Mouse (Mus musculus) gastrocnemius, adult 18-20 months (tissue): ENCODE data around the gene Atad5. TPM values are rescaled to one million over a fixed set of nuclear protein-coding genes. Genes with fewer than 3 reads are reported as not detected.
"Not testable (repeated sequence)": the region's sequence is repeated elsewhere in the genome, so short reads cannot be mapped to it uniquely, and the experiment has no call there.

Experiments
- DNase-seq: peaks from one replicate; pipeline ENCODE4 v3.0.0; 2021; ENCODE audit warnings: low spot score
- long read RNA-seq, 2 experiments: library from polyadenylated mRNA; stranded (forward); transcript quantifications; one replicate each; pipeline ENCODE4 v2.0.0; 2021
- total RNA-seq, 2 experiments: library from RNA; stranded (reverse); gene quantifications; 2 replicates each; pipeline ENCODE4 v1.2.3; 2021

Atad5 gene
- total RNA-seq: under 1 TPM; 0.64 to 0.78 TPM
- long read RNA-seq, experiment 1: 0 reads
- long read RNA-seq, experiment 2: 0 reads

DNA sequence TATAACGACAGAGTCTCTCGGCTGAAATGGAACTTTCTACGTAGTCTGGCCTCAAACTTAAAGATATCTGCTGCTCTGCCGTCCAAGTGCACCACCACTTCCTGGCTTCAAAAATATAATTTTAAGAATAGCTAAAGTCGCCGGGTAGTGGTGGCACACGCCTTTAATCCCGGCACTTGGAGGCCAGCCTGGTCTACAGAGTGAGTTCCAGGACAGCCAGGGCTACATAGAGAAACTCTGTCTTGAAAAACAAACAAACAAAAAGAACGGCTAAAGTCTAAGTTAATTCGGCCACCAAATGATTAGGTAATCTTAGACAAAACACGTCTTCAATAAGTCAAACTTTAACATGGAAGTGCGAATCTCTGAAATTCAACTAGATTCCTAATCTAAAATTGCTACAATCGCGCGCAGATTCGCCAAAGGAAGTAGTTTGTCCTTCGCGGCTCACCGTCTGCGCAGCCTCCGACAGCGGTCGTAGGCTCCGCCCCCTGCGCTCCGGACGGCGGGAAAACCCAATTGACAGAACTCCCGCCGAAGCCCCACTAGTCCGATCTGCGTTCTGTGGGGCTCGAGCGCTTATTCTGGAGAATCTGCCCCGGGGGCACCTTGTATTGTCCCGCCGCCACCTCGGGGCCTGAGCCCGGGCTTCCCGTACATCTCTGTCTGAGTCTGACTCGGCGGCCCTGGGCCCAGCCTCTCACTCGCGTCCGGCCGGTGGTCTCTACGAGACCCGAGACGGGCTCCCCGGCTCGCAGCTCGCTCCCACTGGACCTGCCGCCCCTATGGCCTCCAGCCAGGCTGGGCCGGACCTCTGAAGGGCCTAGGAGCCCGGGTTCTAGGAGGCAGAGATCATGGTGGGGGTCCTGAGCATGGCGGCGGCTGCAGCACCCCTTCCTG is at the start of gene Atad5:
TSS of gene Atad5 (plus strand) at position 484 of the 900 bp plus-strand sequence.
- DNase-seq: peak; percentile 90

DNA sequence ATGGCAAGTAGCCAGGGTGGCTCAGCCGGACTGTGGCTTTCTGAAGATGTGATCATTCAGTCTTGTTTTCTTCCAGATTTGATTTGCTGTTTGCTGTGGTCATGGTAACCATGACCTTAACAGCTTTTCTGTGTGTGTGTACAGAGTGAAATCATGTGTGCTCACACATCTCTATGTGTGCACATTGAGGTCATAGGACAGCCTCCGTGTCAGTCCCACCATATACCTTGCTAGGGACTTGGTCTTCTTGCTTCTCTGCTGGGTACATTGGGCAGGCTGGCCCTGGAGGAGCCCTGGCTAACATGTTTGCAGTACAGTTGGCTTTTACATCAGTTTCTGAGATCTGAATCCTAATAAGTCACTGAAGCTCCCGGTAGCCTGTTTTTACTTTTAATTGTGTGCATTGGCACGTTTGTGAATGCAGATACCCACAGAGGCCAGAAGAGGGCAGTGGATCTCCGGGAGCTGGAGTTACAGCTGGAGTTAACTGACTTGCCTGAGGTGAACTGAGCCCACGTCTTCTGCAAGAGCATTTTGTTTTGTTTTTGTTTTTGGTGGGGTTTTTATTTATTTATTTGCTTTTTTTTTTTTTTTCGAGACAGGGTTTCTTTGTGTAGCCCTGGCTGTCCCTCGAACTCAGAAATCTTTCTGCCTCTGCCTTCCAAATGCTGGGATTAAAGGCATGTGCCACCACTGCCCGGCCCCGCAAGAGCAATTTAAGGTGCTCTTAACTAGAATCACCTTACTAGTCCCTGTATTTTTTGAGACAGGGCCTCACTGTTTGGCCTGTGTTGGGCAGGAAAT is 46.4 kb upstream of the Atad5 start:
- peak; percentile 59 for DNase-seq

DNA sequence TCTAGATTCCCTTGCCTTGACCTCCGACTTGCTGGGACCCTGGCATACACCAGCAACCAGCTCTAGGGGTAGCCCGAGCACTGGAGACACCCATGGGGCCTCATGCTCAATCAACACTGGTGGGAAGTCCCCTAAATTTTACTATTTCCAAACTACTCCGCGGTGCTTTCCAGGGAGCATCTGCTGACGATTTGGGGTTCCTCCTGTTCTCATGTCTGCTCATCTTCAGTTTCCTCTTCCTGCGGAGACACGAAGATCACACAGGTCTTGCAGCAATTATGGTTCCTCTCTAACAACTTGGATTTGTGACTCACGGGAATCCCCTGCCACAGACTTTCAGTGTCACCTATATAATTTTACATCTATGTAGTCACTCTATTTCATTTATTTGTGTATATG is 45.8 kb upstream of the Atad5 start:
- no peak for DNase-seq

DNA sequence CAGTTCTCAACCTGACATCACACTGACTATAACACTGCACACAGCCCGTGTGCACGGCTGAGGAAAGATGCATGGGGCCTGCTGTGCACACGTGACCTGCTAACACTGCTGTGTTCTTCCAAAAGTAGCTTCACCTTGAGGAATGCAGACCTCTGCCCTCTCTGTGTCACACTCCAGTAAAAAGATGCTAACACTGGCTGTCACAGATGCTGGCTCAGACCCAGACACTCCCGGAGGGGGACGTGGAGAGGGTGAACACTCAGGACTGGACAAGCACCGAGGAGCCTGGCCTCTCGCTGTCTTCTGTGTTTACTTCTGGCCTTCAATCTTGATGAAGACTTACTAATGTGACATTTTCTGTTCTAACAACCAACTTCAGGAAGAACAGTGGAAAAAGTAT is 42.3 kb upstream of the Atad5 start:
- no peak for DNase-seq

DNA sequence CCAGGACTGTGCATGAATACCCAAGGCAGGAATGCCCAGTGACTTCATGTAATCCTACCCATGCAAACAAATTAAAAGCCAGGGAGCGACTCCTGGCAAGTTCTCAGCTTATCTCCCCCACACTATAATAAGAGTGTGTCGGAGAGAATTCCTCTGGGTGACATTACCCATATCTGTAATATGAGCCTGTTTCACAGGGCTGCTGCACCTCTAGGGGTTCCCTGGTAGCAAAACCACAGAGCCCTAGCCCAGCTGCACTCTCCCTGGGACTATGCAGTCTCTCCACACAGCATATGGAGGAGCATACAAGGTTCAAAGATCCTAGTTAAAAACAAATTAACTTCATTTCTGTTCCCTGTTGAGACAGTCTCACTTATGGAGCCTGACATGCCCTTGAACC is 39.1 kb upstream of the Atad5 start:
- DNase-seq: no peak

DNA sequence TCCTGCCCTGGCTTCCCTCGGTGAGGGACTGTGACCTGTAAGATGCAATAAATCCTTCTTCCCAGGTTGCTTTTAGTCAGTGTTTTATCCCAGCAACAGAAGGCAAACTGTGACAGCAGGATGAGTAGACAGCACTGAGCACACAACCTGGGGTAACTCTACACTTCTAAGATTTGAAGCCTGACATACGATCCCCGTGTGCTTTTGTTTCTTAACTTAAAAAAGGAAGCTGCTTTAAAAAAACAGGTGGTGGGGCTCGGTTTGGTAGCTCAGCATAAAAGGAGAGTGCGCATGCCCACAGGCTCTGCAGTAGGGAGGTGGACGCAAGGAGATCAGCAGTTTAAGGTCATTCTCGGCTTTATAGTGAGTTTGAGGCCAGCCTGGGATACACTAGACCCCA is 36.7 kb upstream of the Atad5 start:
- no peak for DNase-seq

DNA sequence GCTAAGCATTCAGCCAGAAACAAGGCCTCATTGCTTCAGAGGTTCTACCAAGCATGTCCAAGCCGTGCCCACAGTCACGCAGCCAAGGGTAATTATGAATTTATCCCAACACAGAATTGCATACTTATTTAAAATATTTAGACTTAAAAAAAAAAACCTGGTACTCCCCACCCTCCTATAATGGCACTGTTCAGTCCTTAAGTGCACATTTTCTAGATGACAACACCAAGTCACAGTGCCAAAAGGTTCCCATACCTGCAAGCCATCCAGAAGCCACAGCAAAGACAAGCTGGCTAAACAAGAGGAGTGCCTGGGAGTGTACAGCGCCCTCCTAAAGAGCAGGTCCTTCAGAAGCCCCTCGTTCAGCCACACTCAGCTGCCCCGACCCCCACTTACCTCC is 36.0 kb upstream of the Atad5 start:
- DNase-seq: no peak

DNA sequence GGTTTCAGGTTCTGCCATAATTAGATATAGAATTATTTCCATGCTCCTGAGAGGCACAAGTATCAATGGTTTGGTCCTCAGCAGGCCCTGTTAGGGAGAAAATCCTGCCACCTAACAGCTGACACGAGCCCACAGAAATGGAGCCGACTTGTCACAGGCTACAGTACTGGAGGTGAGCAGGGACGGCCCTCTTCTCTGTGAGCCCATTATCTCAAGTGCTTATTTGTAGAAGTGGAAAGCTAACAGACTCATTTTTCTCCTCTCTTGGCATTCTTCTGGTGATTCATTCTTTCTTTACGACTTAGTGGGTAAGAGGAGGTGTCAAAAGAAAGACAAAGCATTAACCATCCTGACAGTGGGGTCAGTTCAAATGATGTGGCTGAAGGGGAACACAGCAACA is 34.5 kb upstream of the Atad5 start:
- no peak for DNase-seq

DNA sequence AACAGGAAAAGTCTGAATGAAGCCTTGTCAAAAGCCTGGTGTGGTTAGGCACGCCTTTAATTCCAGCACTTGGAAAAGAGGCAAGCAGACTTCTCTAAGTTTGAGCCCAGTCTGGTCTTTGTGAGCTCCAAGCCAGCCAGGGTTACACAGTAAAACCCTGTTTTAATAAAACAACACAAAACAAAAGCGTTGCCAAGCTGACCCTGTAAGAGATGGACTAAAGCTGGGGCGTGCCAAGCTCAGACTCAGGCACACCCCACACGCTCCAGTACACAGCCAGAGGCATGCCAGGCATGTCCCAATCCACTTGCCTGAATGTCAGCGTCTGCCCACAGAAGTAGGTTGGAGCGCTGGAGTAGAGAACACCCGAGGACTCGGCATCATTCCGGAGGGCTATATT is 33.1 kb upstream of the Atad5 start:
- no peak for DNase-seq

DNA sequence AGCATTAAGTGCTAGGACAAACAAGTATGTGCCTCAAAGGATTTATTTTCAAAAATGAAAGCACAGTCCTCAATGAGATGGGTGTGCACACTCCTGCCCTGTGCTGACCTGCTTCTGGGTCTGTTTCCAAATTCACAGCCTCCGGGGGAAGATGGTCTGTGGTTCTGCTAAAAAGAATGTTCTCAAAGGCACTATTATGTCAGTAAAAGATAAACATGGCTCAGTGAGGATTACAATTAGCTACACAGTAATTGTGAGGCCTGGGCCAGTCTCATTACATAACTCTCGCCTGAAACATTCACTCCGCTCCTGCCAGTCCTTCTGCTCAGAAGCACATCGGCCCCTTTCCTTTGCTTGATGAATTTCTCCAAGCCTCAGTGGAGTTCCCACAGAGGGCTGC is 27.0 kb upstream of the Atad5 start:
- DNase-seq: peak; percentile 15

DNA sequence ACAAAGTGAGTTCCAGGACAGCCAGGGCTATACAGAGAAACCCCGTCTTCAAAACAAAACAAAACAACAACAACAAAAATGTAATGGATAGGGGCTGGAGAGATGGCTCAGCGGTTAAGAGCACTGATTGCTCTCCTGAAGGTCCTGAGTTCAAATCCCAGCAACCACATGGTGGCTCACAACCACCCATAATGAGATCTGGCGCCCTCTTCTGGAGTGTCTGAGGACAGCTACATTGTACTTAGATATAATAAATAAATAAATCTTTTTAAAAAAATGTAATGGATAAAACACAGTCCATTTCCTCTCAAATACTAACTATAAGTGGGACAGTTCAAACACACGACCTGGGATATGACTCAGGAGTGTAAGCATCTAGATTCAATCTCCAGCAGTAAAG is 22.8 kb upstream of the Atad5 start:
- not testable (repeated sequence) for DNase-seq

DNA sequence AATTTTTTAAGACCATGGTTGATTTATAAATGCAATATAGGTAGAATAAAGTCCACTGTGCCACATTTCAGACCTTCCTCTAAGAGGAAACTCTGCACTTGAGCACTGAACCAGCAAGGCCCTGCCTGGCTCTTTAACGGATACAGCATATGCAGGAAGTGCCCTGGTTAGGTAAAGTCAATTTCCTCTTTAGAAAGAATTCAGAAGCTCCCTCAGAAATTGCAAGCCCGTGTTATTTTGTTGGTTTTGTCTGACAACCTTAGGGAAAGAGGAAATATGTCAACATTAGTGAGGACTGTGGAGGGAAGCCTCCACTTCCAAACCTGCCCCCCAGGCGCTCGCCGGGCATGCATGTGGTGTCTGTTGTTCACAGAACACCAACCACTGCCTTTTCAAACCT is 21.6 kb upstream of the Atad5 start:
- no peak for DNase-seq

DNA sequence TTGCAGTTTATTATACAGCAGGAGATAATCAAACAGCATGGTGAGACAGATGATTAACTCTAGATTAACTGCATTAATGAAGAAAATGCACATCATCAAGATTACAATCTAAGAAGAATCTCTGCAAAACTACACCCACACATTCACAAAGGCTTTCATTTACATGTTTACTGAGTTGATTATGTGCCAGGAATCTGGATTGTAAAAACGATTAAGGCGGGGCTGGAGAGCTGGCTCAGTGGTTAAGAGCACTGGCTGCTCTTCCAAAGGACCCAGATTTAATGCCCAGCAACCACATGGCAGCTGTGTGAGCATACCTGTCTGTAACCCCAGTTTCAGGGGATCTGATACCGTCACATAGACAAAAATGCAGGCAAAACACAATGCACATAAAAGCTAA is 19.4 kb upstream of the Atad5 start:
- no peak for DNase-seq

DNA sequence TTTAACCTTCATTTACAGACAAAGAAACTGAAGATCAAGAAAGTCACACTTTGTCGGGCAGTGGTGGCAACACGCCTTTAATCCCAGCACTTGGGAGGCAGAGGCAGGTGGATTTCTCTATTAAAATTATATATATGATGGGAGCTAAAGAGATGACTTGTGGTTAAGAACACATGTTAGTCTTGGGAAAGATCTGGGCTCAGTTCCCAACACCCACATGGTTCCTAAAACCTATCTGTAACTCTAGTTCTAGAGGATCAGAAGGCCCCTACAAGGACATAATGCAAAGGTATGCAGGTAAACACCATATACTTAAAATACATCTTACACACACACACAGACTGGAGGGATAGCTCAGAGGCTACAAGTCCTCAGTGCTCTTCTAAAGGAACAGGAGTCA is 18.2 kb upstream of the Atad5 start:
- no peak for DNase-seq

DNA sequence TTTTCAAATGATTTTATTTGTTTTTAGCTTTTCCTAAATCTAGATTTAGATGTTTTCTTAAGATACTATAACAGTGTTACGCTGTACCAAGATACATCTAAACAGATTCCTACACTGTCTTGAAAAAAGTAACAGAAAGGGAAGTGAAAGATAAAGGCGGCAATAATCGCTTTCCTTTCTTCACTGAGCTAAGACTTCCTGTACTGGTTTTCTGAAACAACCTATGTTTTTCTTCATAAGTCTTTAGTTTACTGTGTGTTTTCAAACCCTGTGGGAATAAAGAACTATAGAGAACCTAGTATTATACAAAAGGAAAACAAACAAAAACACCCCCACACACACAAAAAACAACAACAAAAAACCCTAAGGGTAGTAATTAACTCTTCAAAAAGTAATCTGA is 16.8 kb upstream of the Atad5 start:
- DNase-seq: no peak

DNA sequence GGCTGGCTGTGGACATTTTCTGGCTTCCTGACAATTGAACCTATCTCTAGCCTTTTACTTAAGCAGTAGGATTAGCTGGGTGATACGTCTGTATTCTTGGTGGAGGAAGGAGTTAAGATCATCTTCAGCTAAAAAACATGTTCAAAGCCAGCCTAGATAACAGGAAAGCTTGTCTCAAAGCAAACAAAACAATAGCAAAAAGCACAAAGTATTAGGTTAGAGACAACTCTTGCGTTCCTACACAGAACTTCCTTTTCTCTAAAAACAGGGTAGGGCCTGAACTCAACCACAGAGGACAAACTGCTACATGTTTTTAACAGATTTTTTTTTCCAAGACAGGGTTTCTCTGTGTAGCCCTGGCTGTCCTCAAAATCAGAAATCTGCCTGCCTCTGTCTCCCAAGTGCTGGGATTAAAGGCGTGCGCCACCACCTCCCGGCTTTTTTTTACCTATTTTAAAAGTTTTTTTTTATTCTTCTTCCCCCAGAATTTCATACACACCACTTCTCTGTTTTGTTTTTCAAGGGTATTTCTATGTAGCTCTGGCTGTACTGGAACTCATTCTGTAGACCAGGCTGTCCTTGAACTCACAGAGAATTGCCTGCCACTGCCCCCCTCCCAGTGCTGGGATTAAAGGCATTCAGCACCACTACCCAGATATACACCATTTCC is 13.5 kb upstream of the Atad5 start:
- DNase-seq: no peak

DNA sequence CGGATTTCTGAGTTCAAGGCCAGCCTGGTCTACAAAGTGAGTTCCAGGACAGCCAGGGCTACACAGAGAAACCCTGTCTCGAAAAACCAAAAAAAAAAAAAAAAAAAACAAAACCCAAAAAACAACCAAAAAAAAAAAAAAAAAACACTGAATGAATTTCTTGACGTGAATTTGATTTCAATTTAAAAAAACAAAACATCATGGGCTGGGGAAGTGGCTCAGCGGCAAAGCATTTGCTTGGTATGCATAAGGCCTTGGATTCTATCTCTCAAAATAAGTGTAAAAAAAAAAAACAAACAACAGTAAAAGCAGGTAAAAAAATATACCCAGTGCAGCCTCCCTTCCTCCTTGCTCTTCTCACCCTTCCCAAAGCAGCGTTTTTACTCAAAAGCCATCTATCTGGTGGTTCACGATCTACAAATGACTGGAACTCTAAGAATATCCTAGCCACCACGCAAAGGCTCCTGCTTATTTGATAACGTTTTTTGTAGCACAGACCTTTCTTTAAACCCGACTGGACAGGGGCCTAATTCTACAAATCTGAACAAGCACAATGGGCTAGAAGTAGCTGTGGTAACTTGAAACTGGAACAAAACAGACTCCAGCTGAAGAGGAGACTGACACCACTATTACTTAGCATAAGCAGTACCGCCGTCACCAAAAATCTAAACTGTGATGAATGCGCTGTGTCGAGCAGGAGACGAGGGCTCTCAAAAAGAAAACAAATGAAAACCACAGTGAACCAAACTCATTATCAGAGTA is 11.2 kb upstream of the Atad5 start:
- no peak for DNase-seq

DNA sequence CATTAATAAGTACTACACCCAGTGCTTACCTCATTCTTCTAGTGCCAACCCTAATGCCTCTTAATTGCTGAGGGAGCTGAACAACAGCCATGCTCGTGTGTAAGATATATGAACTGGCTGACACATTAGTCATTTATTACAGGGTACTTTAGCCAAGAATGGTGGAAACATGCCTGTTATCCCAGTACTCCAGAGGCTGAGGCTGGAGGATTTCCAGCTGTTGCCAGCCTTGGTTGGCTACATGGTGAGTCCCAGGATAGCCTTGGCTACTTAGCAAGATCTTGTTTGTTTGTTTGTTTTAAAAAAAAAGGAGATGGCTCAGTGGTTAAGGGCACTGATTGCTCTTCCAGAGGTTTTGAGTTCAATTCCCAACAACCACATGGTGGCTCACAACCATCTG is 10.4 kb upstream of the Atad5 start:
- no peak for DNase-seq

DNA sequence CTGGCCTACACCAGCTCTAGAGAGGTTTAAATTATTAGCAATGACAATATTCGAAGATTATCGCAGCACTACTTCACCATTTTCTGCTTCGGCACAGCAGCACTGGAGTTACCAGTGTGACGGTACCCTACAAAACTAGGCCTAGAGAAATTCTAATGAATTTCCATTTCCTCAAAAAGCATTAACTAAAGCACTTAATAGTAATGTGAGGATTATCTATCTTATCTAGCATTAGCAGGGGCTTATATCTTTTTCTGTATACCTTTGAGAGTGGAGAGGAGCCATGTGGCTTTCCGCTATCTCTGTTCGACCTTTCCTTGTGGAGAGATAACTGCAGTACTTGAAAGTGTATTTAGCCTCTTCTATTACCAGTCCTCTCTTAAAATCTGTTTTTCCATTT is 9.4 kb upstream of the Atad5 start:
- DNase-seq: no peak

DNA sequence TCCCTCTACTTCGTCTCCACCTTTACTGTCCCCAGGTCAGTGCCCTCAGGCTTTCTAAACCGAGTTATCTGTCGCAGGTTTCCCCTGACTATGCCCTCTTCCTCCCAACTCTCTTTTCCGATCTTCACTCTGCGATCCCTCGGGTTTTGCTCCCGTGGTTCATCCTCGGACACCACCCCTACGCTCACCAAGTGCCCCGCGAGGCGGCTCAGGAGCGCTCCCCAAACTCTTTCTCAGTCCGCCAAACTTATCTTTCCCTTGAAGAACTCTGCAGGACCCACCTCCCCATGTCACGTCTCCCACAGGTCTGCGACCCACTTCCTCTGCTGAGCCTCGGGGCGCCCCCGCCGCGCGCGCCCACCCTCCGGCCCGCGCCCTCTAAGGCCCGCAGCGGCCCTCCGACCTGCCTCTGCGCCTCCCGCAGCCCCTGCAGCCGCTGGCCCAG is 8.8 kb upstream of the Atad5 start:
- DNase-seq: no peak
